Comparison of ENCODE assay signal across 10 mouse cellular contexts in the genomic region with DNA sequence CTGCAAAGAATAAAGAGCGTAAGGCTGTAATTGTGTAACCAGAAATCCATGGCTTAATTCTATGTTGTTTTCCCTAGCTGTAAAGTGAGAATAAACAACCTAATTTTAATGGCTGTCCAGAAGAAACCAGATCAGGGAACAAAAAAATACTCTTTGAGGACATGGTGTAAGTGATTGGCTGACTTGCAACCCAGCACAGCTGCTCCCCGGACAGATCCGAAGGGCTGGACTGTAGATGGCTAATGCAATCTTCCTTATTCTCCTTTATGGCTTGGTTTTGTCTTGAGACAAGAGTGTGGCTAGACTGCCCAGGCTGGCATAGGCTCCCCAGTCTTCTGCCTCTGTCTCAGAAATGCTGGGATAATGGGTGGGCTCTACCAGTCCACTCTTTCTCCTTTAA. TPM values are rescaled to one million over a fixed set of nuclear protein-coding genes. Genes with fewer than 3 reads are reported as not detected.
DNase-seq lines count a peak whose midpoint lies in the region; ATAC-seq and TF ChIP-seq lines count a peak whose summit lies in the region.
"Had no signal": no experiment of that assay in that cellular context is flagged by ENCODE, and none has a peak within 500 bp of the region (broad histone marks: within the 10 kb centered on the region; RNA-seq: fewer than 3 reads in every experiment).

No protein-coding gene starts in this region.

- no peak for TF ChIP-seq CTCF in testis, adult 2 months (IDR thresholded peaks at IDR 0.05; ENCODE audit: control insufficient read depth, insufficient read depth, insufficient replicate concordance, low read depth, low read length)
- TF ChIP-seq CTCF in stomach, postnatal 0 days (IDR thresholded peaks at IDR 0.05; ENCODE audit: low read depth) = no peak

- no peak overlapping the region for H3K27ac ChIP-seq in hindbrain, embryonic 13.5 days
- H3K27ac ChIP-seq in hindbrain, embryonic 16.5 days (ENCODE audit: low read depth, low read length) = no peak overlapping the region
- peak overlapping the region; percentile 88 for H3K27ac ChIP-seq in testis, adult 2 months (ENCODE audit: control insufficient read depth, insufficient read depth, low read depth, low read length)
- H3K27ac ChIP-seq in limb, embryonic 15.5 days = 0 out of 2 replicates have a peak overlapping the region, but pooled peaks have one; percentile 33
- peak overlapping the region; percentile 96 for H3K27ac ChIP-seq in stomach, postnatal 0 days (replicated peaks)

- no peak overlapping the region for H3K4me3 ChIP-seq in hindbrain, embryonic 13.5 days
- H3K4me3 ChIP-seq in hindbrain, embryonic 16.5 days (ENCODE audit: low read length) = no peak overlapping the region
- H3K4me3 ChIP-seq in testis, adult 2 months (ENCODE audit: control insufficient read depth, low read depth, low read length) = no peak overlapping the region
- 0 out of 2 replicates have a peak overlapping the region, but pooled peaks have one; percentile 84 for H3K4me3 ChIP-seq in limb, embryonic 15.5 days
- H3K4me3 ChIP-seq in stomach, postnatal 0 days (ENCODE audit: low read depth, low read length) = 0 out of 2 replicates have a peak overlapping the region, but pooled peaks have one; percentile 78

- peaks cover 18% of the 10 kb centered on the region for H3K4me1 ChIP-seq in hindbrain, embryonic 13.5 days (replicated peaks)
- H3K4me1 ChIP-seq in hindbrain, embryonic 16.5 days (ENCODE audit: control insufficient read depth, insufficient read depth, low read depth, low read length) = peaks cover 8% of the 10 kb centered on the region
- peaks cover 11% of the 10 kb centered on the region; the same call in 1 of the 2 replicates for H3K4me1 ChIP-seq in testis, adult 2 months (ENCODE audit: control insufficient read depth, insufficient read depth, low read length)
- peaks cover 30% of the 10 kb centered on the region for H3K4me1 ChIP-seq in limb, embryonic 15.5 days
- H3K4me1 ChIP-seq in stomach, postnatal 0 days (replicated peaks; ENCODE audit: control insufficient read depth, insufficient read depth) = peaks cover 15% of the 10 kb centered on the region

- WGBS in hindbrain, embryonic 13.5 days = 89% methylated on average over 3 of the region's 3 CpGs
- 90% methylated on average over 3 of the region's 3 CpGs for WGBS in hindbrain, embryonic 16.5 days
- 86% methylated on average over 3 of the region's 3 CpGs for WGBS in limb, embryonic 15.5 days
- WGBS in stomach, postnatal 0 days = 59% methylated on average over 3 of the region's 3 CpGs

- peak overlapping the region; percentile 71; the same call in 1 of the 2 replicates for H3K4me2 ChIP-seq in hindbrain, embryonic 13.5 days
- no peak overlapping the region for H3K4me2 ChIP-seq in hindbrain, embryonic 16.5 days (ENCODE audit: low read length)
- H3K4me2 ChIP-seq in limb, embryonic 15.5 days = peak overlapping the region; percentile 85
- H3K4me2 ChIP-seq in stomach, postnatal 0 days (replicated peaks; ENCODE audit: low read depth) = peak overlapping the region; percentile 75

- no peaks in the 10 kb centered on the region for H3K9me3 ChIP-seq in hindbrain, embryonic 13.5 days
- no peaks in the 10 kb centered on the region for H3K9me3 ChIP-seq in hindbrain, embryonic 16.5 days (ENCODE audit: control insufficient read depth, low read length)
- H3K9me3 ChIP-seq in limb, embryonic 15.5 days = no peaks in the 10 kb centered on the region
- H3K9me3 ChIP-seq in stomach, postnatal 0 days (ENCODE audit: control insufficient read depth, low read length) = no peaks in the 10 kb centered on the region

- no peak for TF ChIP-seq POLR2A in testis, adult 2 months (IDR thresholded peaks at IDR 0.05; ENCODE audit: control insufficient read depth, low read depth, low read length)

- no peak for DNase-seq in testis, postnatal 14 days (ENCODE audit: low spot score)
- DNase-seq in stomach, postnatal 0 days (ENCODE audit: low spot score) = no peak
- DNase-seq: right cerebral cortex, postnatal 25 days had no signal

- no peaks in the 10 kb centered on the region for H3K36me3 ChIP-seq in hindbrain, embryonic 13.5 days
- H3K36me3 ChIP-seq in hindbrain, embryonic 16.5 days (ENCODE audit: control insufficient read depth, insufficient read depth, low read length) = no peaks in the 10 kb centered on the region
- H3K36me3 ChIP-seq in testis, adult 2 months (ENCODE audit: control insufficient read depth, insufficient read depth, low read length) = no peaks in the 10 kb centered on the region
- H3K36me3 ChIP-seq in limb, embryonic 15.5 days = no peaks in the 10 kb centered on the region
- no peaks in the 10 kb centered on the region for H3K36me3 ChIP-seq in stomach, postnatal 0 days (ENCODE audit: control insufficient read depth, insufficient read depth, low read length)

- no peak overlapping the region for H3K9ac ChIP-seq in hindbrain, embryonic 13.5 days
- H3K9ac ChIP-seq in hindbrain, embryonic 16.5 days (ENCODE audit: low read depth, low read length) = no peak overlapping the region
- no peak overlapping the region for H3K9ac ChIP-seq in limb, embryonic 15.5 days
- no peak overlapping the region for H3K9ac ChIP-seq in stomach, postnatal 0 days (ENCODE audit: low read length)

- no peak for ATAC-seq in hindbrain, embryonic 13.5 days (ENCODE audit: low FRiP score)
- no peak for ATAC-seq in hindbrain, embryonic 16.5 days
- ATAC-seq in limb, embryonic 15.5 days (ENCODE audit: insufficient number of reproducible peaks, low FRiP score, low TSS enrichment, low read depth) = no peak
- ATAC-seq in stomach, postnatal 0 days (ENCODE audit: low FRiP score, low TSS enrichment) = no peak
- ATAC-seq in activated CD4-positive, CD25-positive, alpha-beta regulatory T cell, adult 4 months = no peak
- no peak for ATAC-seq in granulocyte monocyte progenitor cell, adult 5-6 weeks (replicated peaks; ENCODE audit: poor library complexity, severe bottlenecking)

- H3K27me3 ChIP-seq in hindbrain, embryonic 13.5 days = no peaks in the 10 kb centered on the region
- no peaks in the 10 kb centered on the region for H3K27me3 ChIP-seq in hindbrain, embryonic 16.5 days (replicated peaks; ENCODE audit: control insufficient read depth, insufficient read depth, low read length)
- no peaks in the 10 kb centered on the region for H3K27me3 ChIP-seq in testis, adult 2 months (ENCODE audit: control insufficient read depth, insufficient read depth, low read length)
- H3K27me3 ChIP-seq in limb, embryonic 15.5 days = no peaks in the 10 kb centered on the region
- H3K27me3 ChIP-seq in stomach, postnatal 0 days (ENCODE audit: control insufficient read depth, insufficient read depth, low read length) = no peaks in the 10 kb centered on the region

- TF ChIP-seq EP300 in stomach, postnatal 0 days (optimal IDR thresholded peaks at IDR 0.05) = no peak

RNA-seq across cellular contexts. Expression of gene H6pd, which starts 1.4 kb away (rescaled TPM):
- 2.4 and 2.7 TPM in 2 replicates for polyA plus RNA-seq in hindbrain, embryonic 13.5 days (2015; fragmentation: Nextera tagmentation; extraction: Ambion mirVana)
- polyA plus RNA-seq in hindbrain, embryonic 16.5 days (2015; fragmentation: Nextera tagmentation; extraction: Ambion mirVana) = 2.9 and 3.5 TPM in 2 replicates
- polyA plus RNA-seq in testis, adult 2 months (2012; rRNA removed) = 7.2 and 7.3 TPM in 2 replicates
- 13.1 and 13.4 TPM in 2 replicates for polyA plus RNA-seq in limb, embryonic 15.5 days (2015; fragmentation: Nextera tagmentation; extraction: Ambion mirVana)
- polyA plus RNA-seq in stomach, postnatal 0 days (2015; fragmentation: Nextera tagmentation; extraction: Ambion mirVana) = 11.8 and 12.3 TPM in 2 replicates
- 1 to 10 TPM; 5.3 to 5.4 TPM for polyA plus RNA-seq in activated CD4-positive, CD25-positive, alpha-beta regulatory T cell, adult 4 months (2017; shearing (Covaris generic))
- 15.3 and 18.1 TPM in 2 replicates for total RNA-seq in granulocyte monocyte progenitor cell, adult 5-6 weeks (2014; fragmentation: Nextera tagmentation)
- 27.5 and 28.8 TPM in 2 replicates for total RNA-seq in granulocyte monocyte progenitor cell, adult 5-6 weeks (2017)

RNA-seq across cellular contexts. Expression of gene Spsb1, which starts 52.6 kb away (rescaled TPM):
- 7.2 and 7.8 TPM in 2 replicates for polyA plus RNA-seq in hindbrain, embryonic 13.5 days (2015; fragmentation: Nextera tagmentation; extraction: Ambion mirVana)
- polyA plus RNA-seq in hindbrain, embryonic 16.5 days (2015; fragmentation: Nextera tagmentation; extraction: Ambion mirVana) = 10.1 TPM in 2 replicates
- polyA plus RNA-seq in testis, adult 2 months (2012; rRNA removed) = 71.5 and 79.1 TPM in 2 replicates
- 24.6 and 27.1 TPM in 2 replicates for polyA plus RNA-seq in limb, embryonic 15.5 days (2015; fragmentation: Nextera tagmentation; extraction: Ambion mirVana)
- 10.0 and 13.1 TPM in 2 replicates for polyA plus RNA-seq in stomach, postnatal 0 days (2015; fragmentation: Nextera tagmentation; extraction: Ambion mirVana)
- 1 to 10 TPM; 4.0 to 6.3 TPM for polyA plus RNA-seq in activated CD4-positive, CD25-positive, alpha-beta regulatory T cell, adult 4 months (2017; shearing (Covaris generic))
- not detected in 2 replicates for total RNA-seq in granulocyte monocyte progenitor cell, adult 5-6 weeks (2014; fragmentation: Nextera tagmentation)
- not detected in 2 replicates for total RNA-seq in granulocyte monocyte progenitor cell, adult 5-6 weeks (2017)
- polyA plus RNA-seq: erythroblast, embryonic 14.5 days had no signal

Comparison
In these comparisons a context has a peak if more than half of its experiments do, and no peak if none do; other contexts are left out.
1. H3K27ac ChIP-seq: peak in testis, adult 2 months (single experiment), limb, embryonic 15.5 days (single experiment) and stomach, postnatal 0 days (single experiment); none in hindbrain, embryonic 13.5 days (single experiment) and hindbrain, embryonic 16.5 days (single experiment).
2. H3K4me3 ChIP-seq: peak in limb, embryonic 15.5 days (single experiment) and stomach, postnatal 0 days (single experiment); none in hindbrain, embryonic 13.5 days (single experiment), hindbrain, embryonic 16.5 days (single experiment) and testis, adult 2 months (single experiment).